Mouse (Mus musculus): ENCODE data around the gene Ttc13.

GRCm38 (mm10) chr8:124641599-124641998, 80.2 kb downstream of the Ttc13 start:
- TF ChIP-seq POLR2A (IDR thresholded peaks at IDR 0.05; ENCODE audit: extremely low read depth, insufficient read depth, low read length) (no peak), CTCF (IDR thresholded peaks at IDR 0.05; ENCODE audit: extremely low read depth, insufficient read depth, low read length) (no peak)

Measured in cortical plate, adult 2 months (tissue).